Mouse (Mus musculus) gastrocnemius, adult 8-10 months (tissue): ENCODE data around the gene Trio. TPM values are rescaled to one million over a fixed set of nuclear protein-coding genes. Genes with fewer than 3 reads are reported as not detected.

Experiments
- DNase-seq, 2 experiments: peaks; one replicate each; pipeline ENCODE4 v3.0.0; 2022; ENCODE audit warnings: low spot score in 2 of 2
- total RNA-seq, 4 experiments: library from RNA; stranded (reverse); gene quantifications; 2 replicates each; pipeline ENCODE4 v1.2.4; 2022

Gene Trio
- total RNA-seq, 4 experiments from 2014 or later, result 24.6 to 29.0 (median 27.1) TPM

GRCm38 (mm10) chr15:27882898-27883297 lies 142.8 kb downstream of the Trio start:
- DNase-seq, result no peak

- DNase-seq, result no peak
Measured at GRCm38 (mm10) chr15:27877831-27878230, 147.8 kb downstream of the Trio start.

- DNase-seq, result no peak
Measured at GRCm38 (mm10) chr15:27876327-27876726, 149.3 kb downstream of the Trio start.

- DNase-seq, result no peak
Measured at GRCm38 (mm10) chr15:27875753-27876152, 149.9 kb downstream of the Trio start.

GRCm38 (mm10) chr15:27873747-27874320 lies 151.8 kb downstream of the Trio start:
- no peak for DNase-seq

- no peak for DNase-seq
Measured at GRCm38 (mm10) chr15:27872286-27872685, 153.4 kb downstream of the Trio start.

- no peak for DNase-seq
Measured at GRCm38 (mm10) chr15:27871708-27872107, 153.9 kb downstream of the Trio start.

GRCm38 (mm10) chr15:27871260-27871659 lies 154.4 kb downstream of the Trio start:
- DNase-seq, result no peak

GRCm38 (mm10) chr15:27869001-27869400 lies 156.6 kb downstream of the Trio start:
- no peak for DNase-seq

- DNase-seq, result no peak
Measured at GRCm38 (mm10) chr15:27867831-27868230, 157.8 kb downstream of the Trio start.

- no peak for DNase-seq
Measured at GRCm38 (mm10) chr15:27866471-27866870, 159.2 kb downstream of the Trio start.

GRCm38 (mm10) chr15:27866053-27866452 lies 159.6 kb downstream of the Trio start:
- no peak for DNase-seq

- DNase-seq, result no peak
Measured at GRCm38 (mm10) chr15:27864397-27864796, 161.3 kb downstream of the Trio start.

GRCm38 (mm10) chr15:27862949-27863348 lies 162.7 kb downstream of the Trio start:
- no peak for DNase-seq

- DNase-seq, result no peak
Measured at GRCm38 (mm10) chr15:27860439-27860838, 165.2 kb downstream of the Trio start.

GRCm38 (mm10) chr15:27859590-27859989 lies 166.1 kb downstream of the Trio start:
- no peak for DNase-seq

- DNase-seq, result no peak
Measured at GRCm38 (mm10) chr15:27859115-27859514, 166.5 kb downstream of the Trio start.

- DNase-seq, result no peak
Measured at GRCm38 (mm10) chr15:27858179-27858819, 167.3 kb downstream of the Trio start.

GRCm38 (mm10) chr15:27857242-27857641 lies 168.4 kb downstream of the Trio start:
- no peak for DNase-seq

GRCm38 (mm10) chr15:27856050-27856787 lies 169.4 kb downstream of the Trio start:
- no peak for DNase-seq

GRCm38 (mm10) chr15:27851312-27851711 lies 174.3 kb downstream of the Trio start:
- no peak for DNase-seq

GRCm38 (mm10) chr15:27850904-27851303 lies 174.7 kb downstream of the Trio start:
- DNase-seq, result no peak

GRCm38 (mm10) chr15:27849910-27850309 lies 175.7 kb downstream of the Trio start:
- DNase-seq, result no peak
